Mouse (Mus musculus) limb, embryonic 10.5 days (tissue): Measurements from ENCODE around the gene Prkce. TPM values are rescaled to one million over a fixed set of nuclear protein-coding genes. Genes with fewer than 3 reads are reported as not detected.

Experiments
- DNase-seq: peaks from one replicate; pipeline ENCODE4 v3.0.0-alpha.2; 2017; ENCODE audit warnings: low spot score
- H3K27ac ChIP-seq: fragments of 300-500 bp; sonication (generic); 2 replicates; pipeline ENCODE4 v1.5.1; 2016; ENCODE audit warnings: mild to moderate bottlenecking
- H3K27me3 ChIP-seq: fragments of 300-500 bp; sonication (generic); 2 replicates; pipeline ENCODE4 v1.6.1; 2016; ENCODE audit warnings: low read depth, mild to moderate bottlenecking; ENCODE audit not compliant: poor library complexity, severe bottlenecking
- H3K36me3 ChIP-seq: fragments of 300-500 bp; sonication (generic); 2 replicates; pipeline ENCODE4 v1.6.1; 2016; ENCODE audit warnings: mild to moderate bottlenecking, moderate library complexity
- H3K4me1 ChIP-seq: fragments of 300-500 bp; sonication (generic); 2 replicates; pipeline ENCODE4 v1.6.1; 2016
- H3K4me3 ChIP-seq: fragments of 300-500 bp; sonication (generic); 2 replicates; pipeline ENCODE4 v1.5.1; 2016; ENCODE audit warnings: mild to moderate bottlenecking, moderate library complexity
- H3K9me3 ChIP-seq: fragments of 300-500 bp; sonication (generic); replicated peaks from 2 replicates; pipeline ENCODE4 v1.6.1; 2016; ENCODE audit warnings: mild to moderate bottlenecking
- WGBS: fragments of 180-500 bp; shearing (Covaris S2); methylation state at CpG from one replicate; pipeline ENCODE4 v1.1.7; 2016; 5-methylcytosine and 5-hydroxymethylcytosine counted together
- polyA plus RNA-seq: library from polyadenylated mRNA; unstranded; fragments of >200 nt; fragmentation: Nextera tagmentation; extraction: Ambion mirVana; gene quantifications from 2 replicates; pipeline ENCODE4 v1.2.1, GENCODE M21; 2016

Prkce gene
- polyA plus RNA-seq, 1 experiment from 2014 or later: 4.9 TPM

- whole genome bisulfite sequencing: 95% methylated on average over 1 of the region's 1 CpGs
- no peaks in the 10 kb centered on the region for H3K36me3 ChIP-seq
- DNase-seq: no peak
- no peaks in the 10 kb centered on the region for H3K27me3 ChIP-seq
- peaks cover 10% of the 10 kb centered on the region for H3K4me1 ChIP-seq
- no peak overlapping the region for H3K4me3 ChIP-seq
- no peaks in the 10 kb centered on the region for H3K9me3 ChIP-seq
- H3K27ac ChIP-seq: no peak overlapping the region
Observed at GRCm38 (mm10) chr17:86187777-86188176, 20.2 kb downstream of the Prkce start.

GRCm38 (mm10) chr17:86193979-86194378 is 26.4 kb downstream of the Prkce start:
- no peak for DNase-seq

GRCm38 (mm10) chr17:86194921-86195320 is 27.3 kb downstream of the Prkce start:
- Histone ChIP-seq H3K27ac (no peak overlapping the region), H3K9me3 (no peaks in the 10 kb centered on the region), H3K4me1 (peaks cover 9% of the 10 kb centered on the region), H3K36me3 (no peaks in the 10 kb centered on the region), H3K4me3 (no peak overlapping the region), H3K27me3 (no peaks in the 10 kb centered on the region)
- no peak for DNase-seq
- 66% methylated on average over 8 of the region's 8 CpGs for WGBS

More at GRCm38 (mm10) chr17:86193979-86194378, 26.4 kb downstream of the Prkce start:
- H3K4me1 ChIP-seq: peaks cover 8% of the 10 kb centered on the region
- H3K27me3 ChIP-seq: no peaks in the 10 kb centered on the region
- H3K9me3 ChIP-seq: no peaks in the 10 kb centered on the region
- no peak overlapping the region for H3K27ac ChIP-seq
- 89% methylated on average over 6 of the region's 6 CpGs for WGBS
- H3K36me3 ChIP-seq: no peaks in the 10 kb centered on the region
- no peak overlapping the region for H3K4me3 ChIP-seq

- Histone ChIP-seq H3K9me3 (no peaks in the 10 kb centered on the region), H3K27ac (no peak overlapping the region), H3K4me1 (peaks cover 9% of the 10 kb centered on the region), H3K36me3 (no peaks in the 10 kb centered on the region), H3K4me3 (no peak overlapping the region), H3K27me3 (no peaks in the 10 kb centered on the region)
- 91% methylated on average over 16 of the region's 16 CpGs for WGBS
- DNase-seq: no peak
Observed at GRCm38 (mm10) chr17:86198496-86199465, 31.2 kb downstream of the Prkce start.

- 94% methylated on average over 7 of the region's 7 CpGs for WGBS
- Histone ChIP-seq H3K27ac (no peak overlapping the region), H3K9me3 (no peaks in the 10 kb centered on the region), H3K4me3 (no peak overlapping the region), H3K27me3 (no peaks in the 10 kb centered on the region), H3K4me1 (peaks cover 12% of the 10 kb centered on the region; the same call in 1 of the 2 replicates), H3K36me3 (no peaks in the 10 kb centered on the region)
- DNase-seq: no peak
Observed at GRCm38 (mm10) chr17:86201981-86202380, 34.4 kb downstream of the Prkce start.

GRCm38 (mm10) chr17:86202972-86203371 is 35.4 kb downstream of the Prkce start:
- no peaks in the 10 kb centered on the region for H3K27me3 ChIP-seq
- no peak for DNase-seq
- H3K27ac ChIP-seq: no peak overlapping the region
- no peaks in the 10 kb centered on the region for H3K36me3 ChIP-seq
- 94% methylated on average over 6 of the region's 6 CpGs for WGBS
- H3K9me3 ChIP-seq: no peaks in the 10 kb centered on the region
- H3K4me1 ChIP-seq: peaks cover 13% of the 10 kb centered on the region; the same call in 1 of the 2 replicates
- no peak overlapping the region for H3K4me3 ChIP-seq

GRCm38 (mm10) chr17:86203531-86204450 is 36.2 kb downstream of the Prkce start:
- WGBS: 85% methylated on average over 20 of the region's 20 CpGs
- Histone ChIP-seq H3K4me3 (no peak overlapping the region), H3K36me3 (no peaks in the 10 kb centered on the region), H3K27me3 (no peaks in the 10 kb centered on the region), H3K4me1 (peaks cover 11% of the 10 kb centered on the region; the same call in 1 of the 2 replicates), H3K9me3 (no peaks in the 10 kb centered on the region), H3K27ac (no peak overlapping the region)
- DNase-seq: no peak

- DNase-seq: no peak
- no peaks in the 10 kb centered on the region for H3K36me3 ChIP-seq
- H3K4me3 ChIP-seq: no peak overlapping the region
- no peaks in the 10 kb centered on the region for H3K9me3 ChIP-seq
- H3K4me1 ChIP-seq: peaks cover 9% of the 10 kb centered on the region; the same call in 1 of the 2 replicates
- 89% methylated on average over 8 of the region's 8 CpGs for WGBS
- no peaks in the 10 kb centered on the region for H3K27me3 ChIP-seq
- no peak overlapping the region for H3K27ac ChIP-seq
Observed at GRCm38 (mm10) chr17:86206289-86206688, 38.7 kb downstream of the Prkce start.

GRCm38 (mm10) chr17:86208057-86208820 is 40.7 kb downstream of the Prkce start:
- DNase-seq: no peak
- Histone ChIP-seq H3K9me3 (no peaks in the 10 kb centered on the region), H3K27ac (no peak overlapping the region), H3K4me1 (peaks cover 9% of the 10 kb centered on the region; the same call in 1 of the 2 replicates), H3K27me3 (no peaks in the 10 kb centered on the region), H3K4me3 (no peak overlapping the region), H3K36me3 (no peaks in the 10 kb centered on the region)
- WGBS: 90% methylated on average over 17 of the region's 17 CpGs

GRCm38 (mm10) chr17:86208821-86209186 is 41.2 kb downstream of the Prkce start:
- 89% methylated on average over 5 of the region's 5 CpGs for WGBS
- no peak overlapping the region for H3K4me3 ChIP-seq
- H3K27me3 ChIP-seq: no peaks in the 10 kb centered on the region
- peaks cover 9% of the 10 kb centered on the region; the same call in 1 of the 2 replicates for H3K4me1 ChIP-seq
- DNase-seq: no peak
- no peaks in the 10 kb centered on the region for H3K9me3 ChIP-seq
- no peak overlapping the region for H3K27ac ChIP-seq
- no peaks in the 10 kb centered on the region for H3K36me3 ChIP-seq

GRCm38 (mm10) chr17:86209680-86210251 is 42.2 kb downstream of the Prkce start:
- no peak overlapping the region for H3K27ac ChIP-seq
- 93% methylated on average over 13 of the region's 13 CpGs for WGBS

GRCm38 (mm10) chr17:86212204-86212603 is 44.6 kb downstream of the Prkce start:
- no peak overlapping the region for H3K27ac ChIP-seq
- H3K9me3 ChIP-seq: no peaks in the 10 kb centered on the region
- no peak for DNase-seq
- H3K4me1 ChIP-seq: no peaks in the 10 kb centered on the region
- no peak overlapping the region for H3K4me3 ChIP-seq
- no peaks in the 10 kb centered on the region for H3K36me3 ChIP-seq
- 91% methylated on average over 3 of the region's 3 CpGs for WGBS
- H3K27me3 ChIP-seq: no peaks in the 10 kb centered on the region

More at GRCm38 (mm10) chr17:86209680-86210251, 42.2 kb downstream of the Prkce start:
- Histone ChIP-seq H3K4me1 (peaks cover 9% of the 10 kb centered on the region; the same call in 1 of the 2 replicates), H3K27me3 (no peaks in the 10 kb centered on the region), H3K4me3 (no peak overlapping the region), H3K36me3 (no peaks in the 10 kb centered on the region), H3K9me3 (no peaks in the 10 kb centered on the region)
- no peak for DNase-seq
